Mouse (Mus musculus) spleen, adult 2 months (tissue): ENCODE data around the gene Sort1.

Experiments
- CTCF ChIP-seq: fragments of 200-500 bp; IDR thresholded peaks from 2 replicates; pipeline ENCODE4 v1.5.1; 2011; ENCODE audit warnings: mild to moderate bottlenecking, inconsistent platforms; ENCODE audit not compliant: insufficient read depth, insufficient read length, insufficient replicate concordance; ENCODE audit errors: extremely low read depth
- POLR2A ChIP-seq: fragments of 200-500 bp; IDR thresholded peaks from 2 replicates; pipeline ENCODE4 v1.6.1; 2011; ENCODE audit warnings: low read depth, low read length, inconsistent platforms

DNA sequence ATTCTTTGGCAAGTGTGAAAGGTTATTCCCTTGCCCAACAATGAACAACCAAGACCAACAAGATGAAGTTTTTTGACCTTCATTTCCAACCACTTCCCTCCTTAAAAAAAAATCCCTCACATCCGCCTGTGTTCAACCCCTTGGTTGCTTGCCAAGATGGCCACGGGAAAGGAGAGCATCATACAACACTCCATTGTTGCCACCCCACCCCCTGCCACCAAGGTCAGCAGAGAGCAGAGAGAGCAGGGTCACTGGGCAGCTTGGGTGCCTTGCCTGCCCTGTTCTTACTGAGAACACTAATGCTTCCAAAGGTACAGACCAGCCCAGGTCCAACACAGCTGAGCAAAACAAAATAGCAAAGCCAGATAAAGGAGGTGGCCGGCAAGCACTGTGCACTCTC is 88.4 kb downstream of the Sort1 start:
- TF ChIP-seq POLR2A (no peak), CTCF (no peak)
